Mouse (Mus musculus): ENCODE results near the gene Anxa7.
A peak's percentile ranks its signal among the peaks of the same experiment; 100 is the strongest.

GRCm38 (mm10) chr14:20481211-20481610 is 1.3 kb upstream of the Anxa7 start:
- TF ChIP-seq POLR2A (IDR thresholded peaks at IDR 0.05; ENCODE audit: low read depth, low read length) (0 out of 2 replicates have a peak, but pooled peaks have one; percentile 27), CHD2 (IDR thresholded peaks at IDR 0.05; ENCODE audit: low read length) (no peak), EP300 (IDR thresholded peaks at IDR 0.05; ENCODE audit: low read length) (no peak), CTCF (conservative IDR thresholded peaks at IDR 0.05 in 1 of 2, IDR thresholded peaks at IDR 0.05 in 1 of 2; ENCODE audit: low read depth in 2 of 2, low read length in 2 of 2) (no peak), GABPA (IDR thresholded peaks at IDR 0.05; ENCODE audit: insufficient replicate concordance, low read depth, low read length) (no peak), ZC3H11A (IDR thresholded peaks at IDR 0.05; ENCODE audit: low read depth, low read length) (no peak), KAT2A (IDR thresholded peaks at IDR 0.05; ENCODE audit: insufficient replicate concordance, low read length) (no peak), ZKSCAN1 (IDR thresholded peaks at IDR 0.05; ENCODE audit: borderline replicate concordance, low read depth, low read length) (no peak), SMC3 (IDR thresholded peaks at IDR 0.05; ENCODE audit: low read depth, low read length) (no peak), CHD1 (IDR thresholded peaks at IDR 0.05; ENCODE audit: low read depth, low read length) (no peak), MAFK (IDR thresholded peaks at IDR 0.05; ENCODE audit: insufficient replicate concordance, low read length) (no peak)

All from CH12.LX (cell line).